Mouse (Mus musculus) limb, embryonic 10.5 days (tissue): ENCODE data around the gene Spg7. TPM values are rescaled to one million over a fixed set of nuclear protein-coding genes. Genes with fewer than 3 reads are reported as not detected.

ENCODE experiments used
- DNase-seq: peaks from one replicate; pipeline ENCODE4 v3.0.0-alpha.2; 2017; ENCODE audit warnings: low spot score
- H3K27ac ChIP-seq: fragments of 300-500 bp; sonication (generic); 2 replicates; pipeline ENCODE4 v1.5.1; 2016; ENCODE audit warnings: mild to moderate bottlenecking
- H3K27me3 ChIP-seq: fragments of 300-500 bp; sonication (generic); 2 replicates; pipeline ENCODE4 v1.6.1; 2016; ENCODE audit warnings: low read depth, mild to moderate bottlenecking; ENCODE audit not compliant: poor library complexity, severe bottlenecking
- H3K36me3 ChIP-seq: fragments of 300-500 bp; sonication (generic); 2 replicates; pipeline ENCODE4 v1.6.1; 2016; ENCODE audit warnings: mild to moderate bottlenecking, moderate library complexity
- H3K4me1 ChIP-seq: fragments of 300-500 bp; sonication (generic); 2 replicates; pipeline ENCODE4 v1.6.1; 2016
- H3K4me3 ChIP-seq: fragments of 300-500 bp; sonication (generic); 2 replicates; pipeline ENCODE4 v1.5.1; 2016; ENCODE audit warnings: mild to moderate bottlenecking, moderate library complexity
- H3K9me3 ChIP-seq: fragments of 300-500 bp; sonication (generic); replicated peaks from 2 replicates; pipeline ENCODE4 v1.6.1; 2016; ENCODE audit warnings: mild to moderate bottlenecking
- WGBS: fragments of 180-500 bp; shearing (Covaris S2); methylation state at CpG from one replicate; pipeline ENCODE4 v1.1.7; 2016; 5-methylcytosine and 5-hydroxymethylcytosine counted together
- polyA plus RNA-seq: library from polyadenylated mRNA; unstranded; fragments of >200 nt; fragmentation: Nextera tagmentation; extraction: Ambion mirVana; gene quantifications from 2 replicates; pipeline ENCODE4 v1.2.1, GENCODE M21; 2016

Gene Spg7
- polyA plus RNA-seq, 1 experiment from 2014 or later: 60.5 TPM

GRCm38 (mm10) chr8:123131041-123131440, 68.3 kb downstream of the Spg7 start:
- Histone ChIP-seq H3K27ac (no peak overlapping the region), H3K9me3 (no peaks in the 10 kb centered on the region), H3K27me3 (peaks cover 18% of the 10 kb centered on the region), H3K4me1 (peaks cover 23% of the 10 kb centered on the region), H3K4me3 (no peak overlapping the region), H3K36me3 (no peaks in the 10 kb centered on the region)
- DNase-seq: no peak
- WGBS: 68% methylated on average over 9 of the region's 9 CpGs

- no peak overlapping the region for H3K4me3 ChIP-seq
- H3K9me3 ChIP-seq: no peaks in the 10 kb centered on the region
- H3K27me3 ChIP-seq: 0 out of 2 replicates have a peak, but pooled peaks cover under 1% of the 10 kb centered on the region
- 96% methylated on average over 2 of the region's 2 CpGs for WGBS
- H3K4me1 ChIP-seq: peaks cover 22% of the 10 kb centered on the region
- no peak overlapping the region for H3K27ac ChIP-seq
- no peaks in the 10 kb centered on the region for H3K36me3 ChIP-seq
- no peak for DNase-seq
Observed at GRCm38 (mm10) chr8:123132953-123133352, 70.2 kb downstream of the Spg7 start.

GRCm38 (mm10) chr8:123134149-123134713, 71.5 kb downstream of the Spg7 start:
- no peak for DNase-seq
- Histone ChIP-seq H3K27me3 (no peaks in the 10 kb centered on the region), H3K27ac (no peak overlapping the region), H3K4me1 (peaks cover 31% of the 10 kb centered on the region), H3K36me3 (no peaks in the 10 kb centered on the region), H3K4me3 (no peak overlapping the region), H3K9me3 (no peaks in the 10 kb centered on the region)
- 91% methylated on average over 11 of the region's 11 CpGs for WGBS

GRCm38 (mm10) chr8:123135406-123135805, 72.7 kb downstream of the Spg7 start:
- H3K27me3 ChIP-seq: no peaks in the 10 kb centered on the region
- 50% methylated on average over 7 of the region's 7 CpGs for WGBS
- H3K36me3 ChIP-seq: no peaks in the 10 kb centered on the region

GRCm38 (mm10) chr8:123135806-123136205, 73.1 kb downstream of the Spg7 start:
- Histone ChIP-seq H3K27me3 (no peaks in the 10 kb centered on the region), H3K4me1 (peaks cover 31% of the 10 kb centered on the region), H3K36me3 (no peaks in the 10 kb centered on the region), H3K4me3 (no peak overlapping the region), H3K27ac (no peak overlapping the region), H3K9me3 (no peaks in the 10 kb centered on the region)
- WGBS: 58% methylated on average over 9 of the region's 9 CpGs
- DNase-seq: no peak

More at GRCm38 (mm10) chr8:123135406-123135805, 72.7 kb downstream of the Spg7 start:
- Histone ChIP-seq H3K4me1 (peaks cover 31% of the 10 kb centered on the region), H3K27ac (no peak overlapping the region), H3K4me3 (no peak overlapping the region), H3K9me3 (no peaks in the 10 kb centered on the region)
- no peak for DNase-seq

GRCm38 (mm10) chr8:123136287-123136686, 73.5 kb downstream of the Spg7 start:
- no peak for DNase-seq
- WGBS: 80% methylated on average over 9 of the region's 9 CpGs
- peaks cover 28% of the 10 kb centered on the region for H3K4me1 ChIP-seq
- H3K9me3 ChIP-seq: no peaks in the 10 kb centered on the region
- H3K27ac ChIP-seq: no peak overlapping the region
- H3K36me3 ChIP-seq: no peaks in the 10 kb centered on the region
- H3K4me3 ChIP-seq: no peak overlapping the region
- H3K27me3 ChIP-seq: no peaks in the 10 kb centered on the region

- peaks cover 28% of the 10 kb centered on the region for H3K4me1 ChIP-seq
- DNase-seq: no peak
- WGBS: 3% methylated on average over 2 of the region's 2 CpGs
- H3K9me3 ChIP-seq: no peaks in the 10 kb centered on the region
- H3K36me3 ChIP-seq: no peaks in the 10 kb centered on the region
- H3K27me3 ChIP-seq: no peaks in the 10 kb centered on the region
- peak overlapping the region; percentile 76 for H3K27ac ChIP-seq
- H3K4me3 ChIP-seq: no peak overlapping the region
Observed at GRCm38 (mm10) chr8:123137645-123138077, 74.9 kb downstream of the Spg7 start.

- Histone ChIP-seq H3K9me3 (no peaks in the 10 kb centered on the region), H3K4me1 (peaks cover 28% of the 10 kb centered on the region), H3K27ac (no peak overlapping the region), H3K4me3 (no peak overlapping the region), H3K27me3 (no peaks in the 10 kb centered on the region), H3K36me3 (no peaks in the 10 kb centered on the region)
- no peak for DNase-seq
- WGBS: 40% methylated on average over 4 of the region's 4 CpGs
Observed at GRCm38 (mm10) chr8:123138741-123139140, 76.0 kb downstream of the Spg7 start.

GRCm38 (mm10) chr8:123141741-123142462, 79.2 kb downstream of the Spg7 start:
- DNase-seq: no peak
- 90% methylated on average over 14 of the region's 14 CpGs for WGBS
- Histone ChIP-seq H3K27ac (no peak overlapping the region), H3K9me3 (no peaks in the 10 kb centered on the region), H3K27me3 (no peaks in the 10 kb centered on the region), H3K4me3 (no peak overlapping the region), H3K4me1 (peaks cover 19% of the 10 kb centered on the region), H3K36me3 (no peaks in the 10 kb centered on the region)

- Histone ChIP-seq H3K27ac (no peak overlapping the region), H3K36me3 (no peaks in the 10 kb centered on the region), H3K9me3 (no peaks in the 10 kb centered on the region), H3K4me1 (no peaks in the 10 kb centered on the region), H3K27me3 (no peaks in the 10 kb centered on the region), H3K4me3 (no peak overlapping the region)
- 47% methylated on average over 6 of the region's 6 CpGs for WGBS
- peak; percentile 57 for DNase-seq
Observed at GRCm38 (mm10) chr8:123145279-123145678, 82.5 kb downstream of the Spg7 start.

GRCm38 (mm10) chr8:123146390-123146789, 83.6 kb downstream of the Spg7 start:
- no peak overlapping the region for H3K4me3 ChIP-seq
- H3K27me3 ChIP-seq: no peaks in the 10 kb centered on the region
- H3K4me1 ChIP-seq: no peaks in the 10 kb centered on the region
- H3K9me3 ChIP-seq: no peaks in the 10 kb centered on the region
- no peak for DNase-seq
- no peaks in the 10 kb centered on the region for H3K36me3 ChIP-seq
- no peak overlapping the region for H3K27ac ChIP-seq
- WGBS: 86% methylated on average over 7 of the region's 7 CpGs
